Mouse (Mus musculus) midbrain, embryonic 13.5 days (tissue): ENCODE data around the gene Sept12. TPM values are rescaled to one million over a fixed set of nuclear protein-coding genes. Genes with fewer than 3 reads are reported as not detected.

ENCODE experiments used
- ATAC-seq: fragments of 200-750 bp; cut with Nextera tagmentation; 2 replicates; pipeline ENCODE4 v1.8.0; 2017; ENCODE audit warnings: mild to moderate bottlenecking, moderate TSS enrichment, moderate library complexity
- H3K27ac ChIP-seq: fragments of 300-500 bp; sonication (generic); 2 replicates; pipeline ENCODE4 v1.5.1; 2015; ENCODE audit warnings: inconsistent platforms, mild to moderate bottlenecking, moderate library complexity
- H3K27me3 ChIP-seq: fragments of 300-500 bp; sonication (generic); 2 replicates; pipeline ENCODE4 v1.6.1; 2015; ENCODE audit warnings: mild to moderate bottlenecking, inconsistent platforms
- H3K36me3 ChIP-seq: fragments of 300-500 bp; sonication (generic); 2 replicates; pipeline ENCODE4 v1.6.1; 2015; ENCODE audit warnings: mild to moderate bottlenecking, inconsistent platforms
- H3K4me1 ChIP-seq: fragments of 300-500 bp; sonication (generic); replicated peaks from 2 replicates; pipeline ENCODE4 v1.6.1; 2015; ENCODE audit warnings: inconsistent platforms
- H3K4me2 ChIP-seq: fragments of 300-500 bp; sonication (generic); replicated peaks from 2 replicates; pipeline ENCODE4 v1.6.1; 2015; ENCODE audit warnings: moderate library complexity, mild to moderate bottlenecking, inconsistent platforms
- H3K4me3 ChIP-seq: fragments of 300-500 bp; sonication (generic); replicated peaks from 2 replicates; pipeline ENCODE4 v1.5.1; 2015; ENCODE audit warnings: mild to moderate bottlenecking, inconsistent platforms
- H3K9ac ChIP-seq: fragments of 300-500 bp; sonication (generic); replicated peaks from 2 replicates; pipeline ENCODE4 v1.6.1; 2015; ENCODE audit warnings: mild to moderate bottlenecking, inconsistent platforms
- H3K9me3 ChIP-seq: fragments of 300-500 bp; sonication (generic); 2 replicates; pipeline ENCODE4 v1.6.1; 2016; ENCODE audit warnings: mild to moderate bottlenecking, inconsistent platforms
- WGBS: fragments of 180-500 bp; shearing (Covaris S2); methylation state at CpG from one replicate; pipeline ENCODE4 v1.1.7; 2015; 5-methylcytosine and 5-hydroxymethylcytosine counted together
- polyA plus RNA-seq: library from polyadenylated mRNA; unstranded; fragments of >200 nt; fragmentation: Nextera tagmentation; extraction: Ambion mirVana; gene quantifications from 2 replicates; pipeline ENCODE4 v1.2.1, GENCODE M21; 2015

Sept12 gene
- not detected in 2 replicates for polyA plus RNA-seq

GRCm38 (mm10) chr16:4997553-4997952 is at the start of gene Sept12:
TSS of gene Sept12 (minus strand) at chr16:4997852.
- Histone ChIP-seq H3K4me1 (no peaks in the 10 kb centered on the region), H3K4me3 (no peak within 1 kb of the TSS), H3K9me3 (no peaks in the 10 kb centered on the region), H3K9ac (no peak within 1 kb of the TSS), H3K4me2 (no peak within 1 kb of the TSS), H3K27ac (no peak within 1 kb of the TSS), H3K36me3 (no peaks in the 10 kb centered on the region), H3K27me3 (no peaks in the 10 kb centered on the region)
- no peak for ATAC-seq
- 78% methylated on average over 3 of the region's 3 CpGs for WGBS

- Histone ChIP-seq H3K9ac (no peak overlapping the region), H3K9me3 (no peaks in the 10 kb centered on the region), H3K27ac (no peak overlapping the region), H3K4me2 (no peak overlapping the region), H3K27me3 (no peaks in the 10 kb centered on the region), H3K36me3 (peaks cover 69% of the 10 kb centered on the region), H3K4me3 (no peak overlapping the region), H3K4me1 (peaks cover 19% of the 10 kb centered on the region)
- no peak for ATAC-seq
- WGBS, result 89% methylated on average over 3 of the region's 3 CpGs
Observed at GRCm38 (mm10) chr16:5045322-5045721, 47.7 kb upstream of the Sept12 start.

GRCm38 (mm10) chr16:5036649-5037234 is 39.1 kb upstream of the Sept12 start:
- H3K27me3 ChIP-seq, result no peaks in the 10 kb centered on the region
- H3K36me3 ChIP-seq, result peaks cover 98% of the 10 kb centered on the region
- H3K27ac ChIP-seq, result no peak overlapping the region
- no peak overlapping the region for H3K4me3 ChIP-seq
- no peaks in the 10 kb centered on the region for H3K9me3 ChIP-seq
- H3K4me1 ChIP-seq, result no peaks in the 10 kb centered on the region
- no peak overlapping the region for H3K4me2 ChIP-seq
- ATAC-seq, result no peak
- H3K9ac ChIP-seq, result no peak overlapping the region
- WGBS, result 87% methylated on average over 5 of the region's 5 CpGs

GRCm38 (mm10) chr16:5035591-5035990 is 37.9 kb upstream of the Sept12 start:
- Histone ChIP-seq H3K4me3 (no peak overlapping the region), H3K4me2 (no peak overlapping the region), H3K9me3 (no peaks in the 10 kb centered on the region), H3K27ac (no peak overlapping the region), H3K9ac (no peak overlapping the region), H3K36me3 (peaks cover 98% of the 10 kb centered on the region), H3K27me3 (no peaks in the 10 kb centered on the region), H3K4me1 (no peaks in the 10 kb centered on the region)
- 98% methylated on average over 3 of the region's 3 CpGs for WGBS
- no peak for ATAC-seq

- 60% methylated on average over 2 of the region's 2 CpGs for WGBS
- Histone ChIP-seq H3K4me2 (no peak overlapping the region), H3K36me3 (peaks cover 99% of the 10 kb centered on the region), H3K4me3 (no peak overlapping the region), H3K9me3 (no peaks in the 10 kb centered on the region), H3K27ac (no peak overlapping the region), H3K4me1 (no peaks in the 10 kb centered on the region), H3K9ac (no peak overlapping the region), H3K27me3 (no peaks in the 10 kb centered on the region)
- ATAC-seq, result no peak
Observed at GRCm38 (mm10) chr16:5029847-5030246, 32.2 kb upstream of the Sept12 start.

GRCm38 (mm10) chr16:5024021-5024420 is 26.4 kb upstream of the Sept12 start:
- no peak overlapping the region for H3K9ac ChIP-seq
- WGBS, result 97% methylated on average over 3 of the region's 3 CpGs

GRCm38 (mm10) chr16:5014578-5014977 is 16.9 kb upstream of the Sept12 start:
- ATAC-seq, result no peak
- Histone ChIP-seq H3K27me3 (no peaks in the 10 kb centered on the region), H3K4me2 (no peak overlapping the region), H3K36me3 (peaks cover 65% of the 10 kb centered on the region), H3K9ac (no peak overlapping the region), H3K27ac (no peak overlapping the region; the same call in 1 of the 2 replicates), H3K4me1 (peaks cover 26% of the 10 kb centered on the region), H3K4me3 (no peak overlapping the region), H3K9me3 (no peaks in the 10 kb centered on the region)
- WGBS, result 96% methylated on average over 4 of the region's 4 CpGs

More at GRCm38 (mm10) chr16:5024021-5024420, 26.4 kb upstream of the Sept12 start:
- no peaks in the 10 kb centered on the region for H3K27me3 ChIP-seq
- ATAC-seq, result no peak
- no peak overlapping the region for H3K4me3 ChIP-seq
- H3K4me1 ChIP-seq, result no peaks in the 10 kb centered on the region
- H3K4me2 ChIP-seq, result no peak overlapping the region
- peaks cover 97% of the 10 kb centered on the region for H3K36me3 ChIP-seq
- no peaks in the 10 kb centered on the region for H3K9me3 ChIP-seq
- no peak overlapping the region for H3K27ac ChIP-seq

GRCm38 (mm10) chr16:5013054-5013838 is 15.6 kb upstream of the Sept12 start, which contains the start of gene Rogdi:
TSS of gene Rogdi (minus strand) at chr16:5013553.
- under 1% methylated on average over 62 of the region's 63 CpGs for WGBS
- peak within 1 kb of the TSS; percentile 78 for H3K4me2 ChIP-seq
- peak; percentile 99 for ATAC-seq
- H3K4me1 ChIP-seq, result peaks cover 26% of the 10 kb centered on the region
- no peaks in the 10 kb centered on the region for H3K9me3 ChIP-seq
- peak within 1 kb of the TSS; percentile 82 for H3K27ac ChIP-seq
- H3K9ac ChIP-seq, result peak within 1 kb of the TSS; percentile 78
- no peaks in the 10 kb centered on the region for H3K27me3 ChIP-seq
- H3K36me3 ChIP-seq, result peaks cover 62% of the 10 kb centered on the region
- peak within 1 kb of the TSS; percentile 68 for H3K4me3 ChIP-seq

- Histone ChIP-seq H3K9ac (peak overlapping the region; percentile 78), H3K4me2 (peak overlapping the region; percentile 78), H3K9me3 (no peaks in the 10 kb centered on the region), H3K27ac (peak overlapping the region; percentile 82), H3K4me3 (peak overlapping the region; percentile 68), H3K27me3 (no peaks in the 10 kb centered on the region), H3K4me1 (peaks cover 26% of the 10 kb centered on the region), H3K36me3 (peaks cover 53% of the 10 kb centered on the region)
- WGBS, result 57% methylated on average over 13 of the region's 13 CpGs
- ATAC-seq, result no peak
Observed at GRCm38 (mm10) chr16:5012036-5013005, 14.7 kb upstream of the Sept12 start.

- Histone ChIP-seq H3K27me3 (no peaks in the 10 kb centered on the region), H3K4me1 (peaks cover 26% of the 10 kb centered on the region), H3K9me3 (no peaks in the 10 kb centered on the region), H3K27ac (no peak overlapping the region), H3K9ac (no peak overlapping the region), H3K4me2 (no peak overlapping the region), H3K4me3 (no peak overlapping the region), H3K36me3 (peaks cover 43% of the 10 kb centered on the region)
- ATAC-seq, result no peak
- 97% methylated on average over 7 of the region's 7 CpGs for WGBS
Observed at GRCm38 (mm10) chr16:5011285-5011684, 13.6 kb upstream of the Sept12 start.

- Histone ChIP-seq H3K4me3 (no peak overlapping the region), H3K9ac (no peak overlapping the region), H3K27me3 (no peaks in the 10 kb centered on the region), H3K27ac (no peak overlapping the region), H3K4me1 (peaks cover 26% of the 10 kb centered on the region), H3K36me3 (peaks cover 34% of the 10 kb centered on the region), H3K4me2 (no peak overlapping the region), H3K9me3 (no peaks in the 10 kb centered on the region)
- 87% methylated on average over 10 of the region's 10 CpGs for WGBS
- no peak for ATAC-seq
Observed at GRCm38 (mm10) chr16:5010371-5010935, 12.8 kb upstream of the Sept12 start.
